Mouse (Mus musculus): Measurements from ENCODE around the gene Fdxr. TPM values are rescaled to one million over a fixed set of nuclear protein-coding genes. Genes with fewer than 3 reads are reported as not detected.

Fdxr gene
- 1 to 10 TPM; 9.1 to 10.0 (median 9.6) TPM for total RNA-seq (2022)

DNA sequence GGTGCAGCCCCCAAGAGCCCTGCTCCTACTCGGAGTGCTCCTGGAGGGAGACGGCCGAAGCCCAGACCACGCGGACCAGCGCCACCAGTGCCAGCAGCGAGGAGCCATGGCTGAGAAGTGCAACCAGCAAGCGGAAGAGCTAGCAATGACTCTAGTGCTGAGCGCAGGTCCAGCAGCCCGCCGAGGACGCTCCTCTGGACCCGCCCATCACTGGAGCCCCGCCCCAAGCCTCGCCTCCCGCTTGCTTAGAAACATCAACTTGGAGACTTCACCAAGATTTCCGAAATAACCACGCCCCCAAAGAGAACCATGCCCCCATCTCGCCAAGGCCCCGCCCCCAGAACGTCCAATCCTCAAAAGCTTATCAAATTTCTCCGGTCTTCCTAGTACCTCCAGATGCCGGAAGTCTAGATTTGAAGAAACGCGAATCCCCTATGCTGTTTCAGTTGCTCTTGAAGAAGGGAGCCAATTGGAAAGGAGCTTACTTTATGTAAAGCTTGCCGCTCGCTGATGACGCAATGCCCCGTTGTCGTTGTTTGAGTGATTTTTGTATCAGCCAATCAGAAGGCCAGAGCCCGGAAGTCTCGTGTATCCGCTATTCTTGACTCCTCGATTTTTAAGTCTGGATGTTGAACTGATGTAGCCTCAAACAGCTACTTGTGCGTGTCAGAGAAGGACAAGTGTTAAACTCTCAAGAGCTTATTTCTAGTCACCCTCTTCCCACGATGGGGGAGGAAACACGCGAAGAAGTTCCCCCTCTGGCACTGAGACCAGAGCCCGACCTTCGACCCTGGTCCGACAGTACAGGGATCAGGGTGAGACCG lies at the start of gene Fdxr:
Fdxr (minus strand) TSS at position 271 of the 824 bp plus-strand sequence.
- DNase-seq (ENCODE audit: low spot score): peak; percentile 100

DNA sequence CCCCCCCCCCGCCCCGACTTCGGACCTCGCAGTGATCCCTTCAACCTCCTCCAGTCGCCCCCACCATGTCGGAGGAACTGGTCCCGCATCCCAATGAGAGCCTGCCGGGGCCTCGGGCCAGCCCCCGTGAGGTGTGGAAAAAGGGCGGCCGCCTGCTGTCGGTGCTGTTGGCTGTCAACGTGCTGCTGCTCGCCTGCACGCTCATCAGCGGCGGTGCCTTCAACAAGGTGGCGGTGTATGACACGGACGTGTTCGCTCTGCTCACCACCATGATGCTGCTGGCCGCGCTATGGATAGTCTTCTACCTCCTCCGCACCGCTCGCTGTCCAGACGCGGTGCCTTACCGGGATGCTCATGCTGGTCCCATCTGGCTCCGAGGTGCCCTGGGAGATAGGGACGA lies 46.5 kb upstream of the Fdxr start:
- no peak for DNase-seq (ENCODE audit: low spot score)

DNA sequence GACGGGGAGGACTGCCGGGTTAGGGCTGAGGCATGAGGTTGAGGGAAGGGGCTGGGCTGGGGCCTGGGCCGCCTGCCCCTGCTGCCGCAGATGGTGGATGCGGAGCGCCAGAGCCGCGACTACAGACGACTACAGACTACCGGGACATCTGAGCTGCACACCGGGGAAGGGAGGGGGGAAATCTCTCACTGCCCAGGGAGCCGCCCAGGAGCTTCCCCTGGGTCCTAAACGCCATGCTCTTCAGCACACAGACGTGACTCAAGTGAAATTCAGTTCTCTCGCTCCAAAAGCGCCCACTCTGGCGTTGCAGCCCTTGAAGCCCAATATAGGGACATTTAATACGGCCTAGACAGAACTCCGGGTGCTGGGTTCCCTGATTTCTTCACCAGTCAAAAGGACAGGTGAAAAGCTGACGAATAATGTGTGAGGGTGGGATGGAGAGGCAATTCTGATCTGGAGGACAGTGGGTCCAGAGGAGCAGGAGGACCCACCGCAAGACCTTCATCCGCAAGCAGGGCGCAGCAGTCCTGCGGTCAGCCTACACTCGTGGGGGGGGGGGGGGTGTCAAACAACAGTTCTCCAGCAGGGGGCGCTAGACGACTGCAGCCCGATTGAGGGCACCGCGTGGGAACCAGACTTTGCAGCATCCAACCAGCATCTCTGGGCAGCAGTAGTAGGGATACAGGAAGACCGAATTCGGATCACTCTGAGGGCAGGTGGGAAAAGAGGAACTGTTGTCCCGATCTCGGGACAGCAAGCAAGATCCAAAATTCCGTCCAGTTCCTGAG lies 45.2 kb upstream of the Fdxr start, which contains the start of gene Ush1g:
Ush1g (minus strand) TSS at position 136 of the 788 bp plus-strand sequence.
- DNase-seq (ENCODE audit: low spot score): peak; percentile 27

DNA sequence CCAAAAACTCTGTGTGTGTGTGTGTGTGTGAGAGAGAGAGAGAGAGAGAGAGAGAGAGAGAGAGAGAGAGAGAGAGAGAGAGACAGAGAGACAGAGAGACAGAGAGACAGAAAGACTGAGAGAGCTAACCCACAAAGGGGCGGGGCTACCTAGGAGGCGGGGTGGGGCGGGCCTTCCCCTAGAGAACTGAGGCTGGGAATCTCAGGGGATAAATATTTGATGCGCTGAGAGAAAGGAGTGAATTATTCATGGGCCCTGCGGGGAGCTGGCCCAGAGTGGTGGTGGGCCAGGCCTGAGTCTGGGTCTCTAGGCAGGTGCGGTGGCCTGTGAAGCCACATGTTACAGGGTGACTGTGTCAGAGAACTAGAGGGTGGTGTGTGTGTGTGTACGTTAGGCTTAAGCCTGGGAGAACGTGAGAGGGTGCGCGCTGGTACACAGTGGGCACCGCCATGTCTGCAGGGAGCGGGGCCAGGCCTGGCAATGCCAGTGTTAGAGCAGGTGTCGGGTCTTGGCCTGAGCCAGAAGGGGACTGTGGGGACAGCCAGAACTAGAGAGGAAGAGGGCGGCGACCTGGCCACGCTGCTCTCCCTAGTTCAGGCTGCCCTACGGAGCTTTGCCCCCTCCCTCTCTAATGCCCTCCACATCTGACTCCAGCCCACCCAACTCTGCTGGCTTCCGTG lies 43.0 kb upstream of the Fdxr start:
- no peak for DNase-seq (ENCODE audit: low spot score)

- DNase-seq (ENCODE audit: low spot score): no peak
Observed at GRCm38 (mm10) chr11:115318245-115319027, 41.6 kb upstream of the Fdxr start.

GRCm38 (mm10) chr11:115317204-115317603 lies 40.4 kb upstream of the Fdxr start:
- no peak for DNase-seq (ENCODE audit: low spot score)

GRCm38 (mm10) chr11:115314249-115314648 lies 37.4 kb upstream of the Fdxr start:
- no peak for DNase-seq (ENCODE audit: low spot score)

- no peak for DNase-seq (ENCODE audit: low spot score)
Observed at GRCm38 (mm10) chr11:115308781-115309180, 31.9 kb upstream of the Fdxr start.

DNA sequence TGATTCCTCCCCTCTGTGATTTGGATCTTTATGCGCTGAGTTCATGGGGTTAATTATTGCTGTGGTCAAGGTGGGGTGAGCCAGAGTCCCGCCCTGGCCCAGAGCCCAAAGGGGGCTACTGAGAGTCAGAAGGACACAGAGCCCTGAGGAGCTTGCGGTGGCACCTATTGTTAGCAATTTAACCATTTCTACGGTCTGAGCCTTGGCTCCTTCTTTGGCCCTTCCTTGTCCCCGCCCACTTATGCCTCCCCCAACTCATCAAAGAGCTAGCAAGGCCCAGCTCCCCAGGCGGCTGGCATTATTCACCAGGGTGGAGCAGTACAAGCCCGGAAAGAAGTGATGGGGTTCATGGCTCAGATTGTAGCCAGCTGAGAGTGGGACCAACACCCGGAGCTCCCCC lies 30.0 kb upstream of the Fdxr start, which contains the start of gene Otop2:
Otop2 (plus strand) TSS at position 301 of the 400 bp plus-strand sequence.
- DNase-seq (ENCODE audit: low spot score): no peak

- DNase-seq (ENCODE audit: low spot score): no peak
Observed at GRCm38 (mm10) chr11:115303167-115303566, 26.3 kb upstream of the Fdxr start.

GRCm38 (mm10) chr11:115301351-115301750 lies 24.5 kb upstream of the Fdxr start:
- DNase-seq (ENCODE audit: low spot score): no peak

DNA sequence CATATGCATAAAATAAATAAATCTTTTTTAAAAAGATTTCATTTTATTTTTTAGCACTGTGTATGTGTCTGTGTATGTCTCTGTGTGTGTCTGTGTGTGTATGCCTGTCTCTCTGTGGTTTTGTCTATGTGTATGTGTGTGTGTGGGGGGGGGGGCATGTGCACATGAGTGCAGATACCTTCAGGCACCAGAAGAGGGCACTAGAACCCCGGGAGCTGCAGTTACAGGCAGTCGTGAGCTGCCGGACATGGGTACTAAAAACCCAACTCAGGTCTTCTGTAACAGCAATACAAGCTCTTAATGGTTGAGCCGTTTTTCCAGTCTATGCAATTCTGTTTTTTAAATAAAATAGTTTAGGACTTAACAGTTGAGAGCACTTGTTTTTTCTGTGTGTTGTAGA lies 23.9 kb upstream of the Fdxr start:
- no peak for DNase-seq (ENCODE audit: low spot score)

- no peak for DNase-seq (ENCODE audit: low spot score)
Observed at GRCm38 (mm10) chr11:115298160-115298559, 21.3 kb upstream of the Fdxr start.

DNA sequence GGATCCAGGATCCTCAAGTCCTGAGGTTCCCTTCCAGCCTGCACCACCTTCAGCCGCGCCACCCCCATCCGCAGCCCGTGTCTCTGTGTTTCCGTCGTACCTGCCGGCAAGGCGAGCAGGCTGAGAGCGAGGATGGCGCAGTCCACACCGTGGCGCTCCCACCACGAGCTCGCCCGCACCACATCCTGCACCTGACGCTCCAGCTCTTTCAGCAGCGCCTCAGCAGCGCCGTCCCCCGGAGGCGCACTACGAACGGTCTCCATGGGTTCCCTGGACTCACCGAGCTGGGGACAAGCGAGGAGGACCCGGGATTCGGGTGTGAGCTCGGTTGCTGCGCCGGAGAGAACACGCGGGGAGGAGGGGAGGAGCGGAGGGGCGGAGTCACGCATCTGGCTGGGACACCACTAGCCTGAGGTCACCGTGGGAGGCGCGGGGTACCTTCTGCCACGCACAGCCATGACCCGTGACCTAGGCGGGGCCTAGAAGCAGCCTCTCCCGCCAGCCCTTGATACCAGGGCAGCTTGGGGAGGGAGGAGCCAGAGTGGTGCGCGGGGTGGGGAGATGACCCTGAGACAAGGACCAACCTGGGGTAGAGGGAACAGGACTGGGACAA lies 20.5 kb upstream of the Fdxr start, which contains the start of gene Fads6:
Fads6 (minus strand) TSS at position 450 of the 613 bp plus-strand sequence.
- no peak for DNase-seq (ENCODE audit: low spot score)

DNA sequence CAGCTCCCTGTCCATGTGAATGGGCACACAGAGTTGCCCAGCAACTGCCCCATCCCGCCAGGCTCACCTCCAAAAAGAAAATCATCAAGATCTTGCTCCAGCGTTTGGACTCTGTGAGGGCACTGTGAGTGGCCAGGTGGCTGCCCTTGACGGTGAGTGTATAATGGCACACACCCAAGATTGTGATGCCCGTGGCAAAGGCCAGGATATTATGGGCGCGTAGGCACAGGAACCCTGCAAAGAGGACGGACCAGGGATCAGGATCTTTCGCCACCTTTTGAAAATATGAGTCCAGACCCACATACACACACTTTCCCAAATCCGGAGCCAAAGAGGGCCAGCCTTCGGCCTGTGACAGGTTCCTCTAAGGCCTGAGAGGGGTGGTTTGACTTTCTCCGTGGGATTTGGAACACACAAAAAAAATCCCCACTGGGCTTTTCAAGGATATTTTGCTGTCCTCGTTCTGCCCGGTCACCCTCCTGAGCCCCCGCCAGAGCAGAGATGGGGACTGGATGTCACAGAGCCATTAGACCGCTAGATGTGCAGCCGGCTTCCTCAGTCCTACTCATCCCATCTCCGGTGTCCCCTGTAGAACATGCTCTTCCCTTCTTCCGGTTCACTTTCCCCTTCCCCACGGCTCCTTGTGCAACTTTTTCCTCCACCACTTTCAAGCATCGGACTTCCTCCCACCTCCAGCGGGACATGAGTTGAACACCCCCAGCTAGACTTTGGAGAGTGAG lies 19.8 kb upstream of the Fdxr start:
- DNase-seq (ENCODE audit: low spot score): no peak

- DNase-seq (ENCODE audit: low spot score): no peak
Observed at GRCm38 (mm10) chr11:115295939-115296338, 19.1 kb upstream of the Fdxr start.

DNA sequence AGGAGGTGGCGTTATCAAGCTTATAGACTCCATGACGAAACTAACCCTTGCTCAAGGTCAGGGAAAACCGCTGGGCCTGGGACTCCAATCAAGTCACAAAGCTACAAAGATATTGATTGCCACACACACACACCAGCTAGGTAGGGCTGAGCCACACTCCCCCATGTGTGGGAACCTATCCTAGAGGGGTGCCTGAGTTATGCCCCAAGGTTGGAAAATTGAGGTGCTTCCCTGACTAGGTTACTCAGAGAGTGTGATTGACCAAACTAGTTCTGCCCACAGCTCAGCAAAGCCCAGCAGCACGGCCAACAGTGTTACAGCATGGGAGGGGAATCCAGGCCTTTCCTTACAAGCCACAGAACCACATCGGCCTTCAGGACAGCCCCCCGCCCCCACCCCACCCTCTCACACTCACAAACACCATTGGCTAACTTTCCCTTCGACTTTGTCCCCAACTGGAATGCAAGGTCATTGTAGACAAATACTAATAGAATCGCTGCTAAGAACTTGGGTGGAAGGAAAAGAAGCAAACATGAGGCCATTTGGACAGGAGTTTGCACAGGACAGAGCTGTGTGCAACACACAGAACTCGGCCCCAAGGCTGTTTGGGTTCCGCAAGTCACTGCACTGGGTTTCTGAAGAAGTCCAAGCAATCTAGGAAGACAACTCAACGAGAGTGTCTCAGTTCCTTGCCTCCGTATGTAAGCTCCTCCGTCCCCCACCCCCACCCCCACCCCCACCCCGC lies 16.0 kb upstream of the Fdxr start:
- no peak for DNase-seq (ENCODE audit: low spot score)

GRCm38 (mm10) chr11:115291503-115291902 lies 14.7 kb upstream of the Fdxr start:
- DNase-seq (ENCODE audit: low spot score): no peak

DNA sequence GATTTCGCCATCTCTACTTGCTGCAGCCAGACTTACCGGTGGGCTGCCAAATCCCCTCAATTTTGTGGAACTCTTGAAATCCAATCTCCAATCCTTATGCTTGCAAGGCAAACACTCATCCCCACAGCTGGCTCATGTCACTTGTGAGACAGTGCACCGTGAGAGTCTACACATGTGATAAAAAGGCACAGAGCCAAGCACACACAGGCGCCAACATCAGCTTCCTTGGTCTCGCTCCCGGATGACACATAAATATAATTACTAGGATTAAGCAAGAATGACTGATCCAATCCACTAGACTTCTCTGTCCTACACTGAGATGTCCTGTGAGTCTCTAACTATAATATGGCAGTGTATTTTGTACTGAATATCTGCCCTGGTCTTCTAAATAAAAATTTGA lies 14.1 kb upstream of the Fdxr start:
- peak; percentile 87 for DNase-seq (ENCODE audit: low spot score)
